Mouse (Mus musculus) induced T-regulatory cell, adult 2 months (primary cell): ENCODE data around the gene Sytl3.

Source experiments
- DNase-seq: peaks from one replicate; pipeline ENCODE4 v3.0.0-alpha.2; 2012; ENCODE audit warnings: low read depth

The Sytl3 gene

GRCm38 (mm10) chr17:6778771-6779509 is 120.0 kb downstream of the Sytl3 start:
- DNase-seq, result no peak

- no peak for DNase-seq
These were observed 120.7 kb downstream of the Sytl3 start for GRCm38 (mm10) chr17:6779632-6780031.

GRCm38 (mm10) chr17:6780521-6781115 is 121.7 kb downstream of the Sytl3 start:
- peak; percentile 80 for DNase-seq

- peak; percentile 57 for DNase-seq
These were observed 122.4 kb downstream of the Sytl3 start for GRCm38 (mm10) chr17:6781273-6781672.

GRCm38 (mm10) chr17:6782033-6782526 is 123.2 kb downstream of the Sytl3 start:
- peak; percentile 84 for DNase-seq

- peak; percentile 95 for DNase-seq
These were observed 123.7 kb downstream of the Sytl3 start, which contains the start of gene Ezr for GRCm38 (mm10) chr17:6782611-6783005. Gene Ezr, minus strand, starts transcription at chr17:6782784.

GRCm38 (mm10) chr17:6783006-6783661 is 124.2 kb downstream of the Sytl3 start:
- DNase-seq, result peak; percentile 73

- DNase-seq, result peak; percentile 25
These were observed 125.0 kb downstream of the Sytl3 start for GRCm38 (mm10) chr17:6783756-6784357.

- no peak for DNase-seq
These were observed 128.3 kb downstream of the Sytl3 start for GRCm38 (mm10) chr17:6787241-6787640.
